Mouse (Mus musculus) hindbrain, embryonic 16.5 days (tissue): ENCODE measurements around the gene Upk3bl. TPM values are rescaled to one million over a fixed set of nuclear protein-coding genes. Genes with fewer than 3 reads are reported as not detected.

ENCODE experiments used
- ATAC-seq: fragments of 200-750 bp; cut with Nextera tagmentation; 2 replicates; pipeline ENCODE4 v1.8.0; 2017; ENCODE audit warnings: moderate TSS enrichment, moderate library complexity
- H3K27ac ChIP-seq: fragments of 300-500 bp; sonication (generic); 2 replicates; pipeline ENCODE4 v1.5.1; 2014; ENCODE audit warnings: low read depth, mild to moderate bottlenecking, control low read depth, low read length, moderate library complexity
- H3K27me3 ChIP-seq: fragments of 300-500 bp; sonication (generic); replicated peaks from 2 replicates; pipeline ENCODE4 v1.6.1; 2014; ENCODE audit warnings: low read length; ENCODE audit not compliant: control insufficient read depth, insufficient read depth
- H3K36me3 ChIP-seq: fragments of 300-500 bp; sonication (generic); 2 replicates; pipeline ENCODE4 v1.6.1; 2014; ENCODE audit warnings: mild to moderate bottlenecking, low read length, moderate library complexity, mixed read lengths; ENCODE audit not compliant: control insufficient read depth, insufficient read depth
- H3K4me1 ChIP-seq: fragments of 300-500 bp; sonication (generic); 2 replicates; pipeline ENCODE4 v1.6.1; 2014; ENCODE audit warnings: low read depth, low read length; ENCODE audit not compliant: control insufficient read depth, insufficient read depth
- H3K4me2 ChIP-seq: fragments of 300-500 bp; sonication (generic); 2 replicates; pipeline ENCODE4 v1.6.1; 2014; ENCODE audit warnings: mild to moderate bottlenecking, low read length, control low read depth, moderate library complexity
- H3K4me3 ChIP-seq: fragments of 300-500 bp; sonication (generic); 2 replicates; pipeline ENCODE4 v1.5.1; 2014; ENCODE audit warnings: mild to moderate bottlenecking, low read length, control low read depth, moderate library complexity
- H3K9ac ChIP-seq: fragments of 300-500 bp; sonication (generic); 2 replicates; pipeline ENCODE4 v1.6.1; 2014; ENCODE audit warnings: low read depth, mild to moderate bottlenecking, control low read depth, low read length, moderate library complexity
- H3K9me3 ChIP-seq: fragments of 300-500 bp; sonication (generic); 2 replicates; pipeline ENCODE4 v1.6.1; 2014; ENCODE audit warnings: mild to moderate bottlenecking, low read length, moderate library complexity; ENCODE audit not compliant: control insufficient read depth
- WGBS: fragments of 180-500 bp; shearing (Covaris S2); extraction: QIAGEN DNeasy Blood & Tissue Kit; methylation state at CpG from one replicate; pipeline ENCODE4 v1.1.7; 2014; 5-methylcytosine and 5-hydroxymethylcytosine counted together
- polyA plus RNA-seq: library from polyadenylated mRNA; unstranded; fragments of >200 nt; fragmentation: Nextera tagmentation; extraction: Ambion mirVana; gene quantifications from 2 replicates; pipeline ENCODE4 v1.2.1, GENCODE M21; 2015

Gene Upk3bl
- polyA plus RNA-seq, 1 experiment from 2014 or later, result not detected

DNA sequence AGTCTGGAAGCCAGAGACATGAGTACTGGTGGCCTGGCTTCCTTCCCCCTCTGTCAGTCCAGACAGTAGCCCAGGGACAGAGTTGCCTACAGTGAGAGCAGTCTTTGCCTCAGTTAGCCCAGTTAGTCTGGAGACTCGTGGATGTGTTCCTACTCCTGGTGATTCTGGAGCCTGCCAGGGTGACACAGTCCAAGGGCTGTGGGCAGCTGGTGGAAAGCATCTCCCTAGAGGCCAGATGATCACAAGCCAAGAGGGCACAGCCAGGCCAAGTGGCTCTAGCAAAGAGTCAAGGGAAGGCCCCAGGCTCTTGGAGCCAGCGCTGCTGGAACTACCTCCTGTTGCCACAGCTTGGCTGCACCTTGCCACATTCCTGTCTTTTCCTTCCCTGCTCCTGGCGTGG, 28.6 kb upstream of the Upk3bl start:
- peaks cover 11% of the 10 kb centered on the region; the same call in 1 of the 2 replicates for H3K36me3 ChIP-seq
- H3K4me3 ChIP-seq, result no peak overlapping the region
- no peak overlapping the region for H3K27ac ChIP-seq
- 84% methylated on average over 3 of the region's 3 CpGs for WGBS
- no peaks in the 10 kb centered on the region for H3K4me1 ChIP-seq
- ATAC-seq, result no peak
- H3K4me2 ChIP-seq, result no peak overlapping the region
- H3K9ac ChIP-seq, result no peak overlapping the region
- no peaks in the 10 kb centered on the region for H3K9me3 ChIP-seq
- no peaks in the 10 kb centered on the region for H3K27me3 ChIP-seq

DNA sequence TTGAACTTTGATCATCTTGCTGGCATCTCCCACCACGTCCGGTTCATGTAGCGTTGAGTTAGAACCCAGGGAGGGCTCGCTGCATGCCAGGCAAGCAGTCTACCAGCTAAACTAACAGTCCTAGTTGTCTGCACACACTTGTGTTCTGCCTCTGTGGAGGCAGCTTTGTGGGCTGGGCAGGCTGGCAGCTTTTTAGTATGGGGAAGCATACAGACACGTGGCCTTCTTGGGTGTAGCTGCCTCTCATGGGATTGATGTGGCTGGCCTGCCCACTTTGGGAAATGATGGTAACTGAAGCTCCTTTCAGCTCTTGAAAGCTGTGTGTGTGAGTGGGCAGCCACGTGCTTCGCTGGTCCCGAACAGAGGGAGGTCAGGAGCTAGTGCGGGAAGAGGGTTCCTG, 27.4 kb upstream of the Upk3bl start:
- Histone ChIP-seq H3K36me3 (peaks cover 14% of the 10 kb centered on the region; the same call in 1 of the 2 replicates), H3K27me3 (no peaks in the 10 kb centered on the region)
- WGBS, result 79% methylated on average over 9 of the region's 9 CpGs

DNA sequence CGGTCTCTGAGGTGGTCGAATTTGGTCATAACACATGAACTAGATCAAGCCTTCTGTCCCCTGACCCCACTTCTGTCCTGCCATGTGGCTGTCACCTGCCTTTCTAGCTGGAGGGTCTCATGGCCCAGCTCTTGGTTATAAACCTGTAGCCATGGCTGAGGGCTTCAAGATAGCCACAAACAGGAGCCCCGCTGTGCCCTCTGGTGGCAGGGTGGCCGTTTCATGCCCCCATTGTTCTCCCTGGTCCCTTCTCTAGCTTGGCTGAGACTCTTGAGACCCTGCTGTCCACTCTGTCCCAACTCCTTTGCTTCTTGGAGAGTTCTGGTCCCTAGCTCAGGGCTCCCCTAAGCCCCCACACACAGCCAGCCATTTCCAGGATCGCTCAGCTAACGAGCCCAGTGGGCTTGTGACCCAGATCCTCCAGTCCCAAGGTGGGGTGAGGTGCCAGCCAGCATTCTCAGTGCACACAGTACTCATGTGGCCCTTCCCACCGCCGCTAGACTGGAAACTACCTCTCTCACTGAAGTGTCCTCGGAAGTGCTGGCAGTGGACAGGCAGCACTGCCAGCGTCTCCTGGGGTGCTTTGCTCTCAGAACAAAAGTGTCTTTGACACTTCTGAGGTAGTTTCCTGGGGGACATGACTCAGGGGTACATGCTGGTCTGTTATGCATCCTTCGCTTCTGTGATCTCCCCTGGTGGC, 26.5 kb upstream of the Upk3bl start:
- ATAC-seq, result no peak
- H3K9me3 ChIP-seq, result no peaks in the 10 kb centered on the region
- H3K27ac ChIP-seq, result no peak overlapping the region
- no peaks in the 10 kb centered on the region for H3K27me3 ChIP-seq
- no peak overlapping the region for H3K4me3 ChIP-seq
- no peak overlapping the region for H3K9ac ChIP-seq
- WGBS, result 79% methylated on average over 11 of the region's 11 CpGs
- no peaks in the 10 kb centered on the region for H3K4me1 ChIP-seq
- H3K4me2 ChIP-seq, result no peak overlapping the region
- peaks cover 19% of the 10 kb centered on the region for H3K36me3 ChIP-seq

More for the DNA sequence above, 27.4 kb upstream of the Upk3bl start:
- Histone ChIP-seq H3K4me2 (no peak overlapping the region), H3K4me1 (no peaks in the 10 kb centered on the region), H3K9ac (no peak overlapping the region), H3K27ac (no peak overlapping the region), H3K4me3 (no peak overlapping the region), H3K9me3 (no peaks in the 10 kb centered on the region)
- no peak for ATAC-seq

DNA sequence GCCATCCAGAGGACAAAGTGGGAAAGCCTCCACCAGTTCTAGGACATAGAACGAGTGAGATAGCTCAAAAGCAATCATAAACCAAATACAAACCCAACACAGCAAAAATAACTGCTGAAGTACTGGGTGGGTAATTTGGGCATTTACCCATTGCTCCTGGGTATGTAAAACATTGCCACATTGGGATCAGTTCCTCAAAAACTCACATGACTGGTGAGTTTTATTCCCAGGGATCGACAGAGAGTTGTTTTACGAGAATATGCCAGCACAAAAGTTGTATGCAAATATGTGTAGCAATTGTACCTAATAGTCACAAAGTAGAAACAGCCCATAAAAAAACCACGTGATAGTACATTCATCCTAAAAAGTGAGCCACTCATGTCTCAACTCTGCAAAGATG, 19.4 kb upstream of the Upk3bl start:
- H3K4me3 ChIP-seq, result no peak overlapping the region
- H3K4me1 ChIP-seq, result no peaks in the 10 kb centered on the region
- no peak overlapping the region for H3K9ac ChIP-seq
- no peaks in the 10 kb centered on the region for H3K27me3 ChIP-seq
- H3K27ac ChIP-seq, result no peak overlapping the region
- no peaks in the 10 kb centered on the region for H3K9me3 ChIP-seq
- ATAC-seq, result no peak
- peaks cover 11% of the 10 kb centered on the region for H3K36me3 ChIP-seq
- H3K4me2 ChIP-seq, result no peak overlapping the region
- 86% methylated on average over 4 of the region's 4 CpGs for WGBS

DNA sequence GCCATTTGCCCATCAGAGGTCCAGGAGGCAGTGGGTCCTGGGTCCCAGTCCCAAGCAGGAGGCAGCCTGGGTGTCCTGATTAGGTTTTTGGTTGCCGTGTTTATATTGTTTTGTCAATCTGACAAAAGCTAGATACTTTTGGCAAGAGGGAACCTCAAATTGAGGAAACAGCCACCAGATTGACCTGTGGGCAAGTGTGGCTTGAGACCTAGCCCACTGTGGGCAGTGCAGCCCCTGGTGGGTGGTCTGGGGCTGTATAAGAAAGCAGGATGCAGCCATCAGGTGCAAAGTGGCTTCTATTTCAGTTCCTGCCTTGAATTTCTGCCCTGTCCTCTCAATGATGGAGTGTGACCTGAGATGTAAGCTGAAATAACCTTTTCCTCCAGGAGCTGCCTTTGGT, 19.0 kb upstream of the Upk3bl start:
- no peaks in the 10 kb centered on the region for H3K9me3 ChIP-seq
- H3K4me2 ChIP-seq, result no peak overlapping the region
- ATAC-seq, result no peak
- no peaks in the 10 kb centered on the region for H3K4me1 ChIP-seq
- H3K27me3 ChIP-seq, result no peaks in the 10 kb centered on the region
- 82% methylated on average over 1 of the region's 1 CpGs for WGBS
- no peak overlapping the region for H3K27ac ChIP-seq
- no peak overlapping the region for H3K4me3 ChIP-seq
- no peak overlapping the region for H3K9ac ChIP-seq
- peaks cover 9% of the 10 kb centered on the region for H3K36me3 ChIP-seq

DNA sequence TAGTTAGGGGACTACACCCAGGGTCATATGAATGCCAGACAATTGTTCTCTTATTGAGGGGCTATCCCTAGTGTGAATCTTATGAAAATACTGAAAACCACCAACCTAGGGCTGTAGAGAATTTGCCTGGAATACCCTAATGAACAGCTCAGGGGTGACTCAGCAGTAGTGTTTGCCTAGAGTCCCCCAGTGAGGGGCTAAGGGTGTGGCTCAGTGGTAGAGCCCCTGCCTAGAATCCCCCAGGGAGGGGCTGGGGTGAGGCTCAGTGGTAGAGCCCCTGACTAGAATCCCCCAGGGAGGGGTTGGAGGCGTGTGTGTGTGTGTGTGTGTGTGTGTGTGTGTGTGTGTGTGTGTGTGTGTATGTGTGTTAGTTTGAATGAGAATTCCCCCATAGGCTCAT, 17.6 kb upstream of the Upk3bl start:
- Histone ChIP-seq H3K4me3 (no peak overlapping the region), H3K27me3 (no peaks in the 10 kb centered on the region), H3K9me3 (no peaks in the 10 kb centered on the region), H3K9ac (no peak overlapping the region), H3K27ac (no peak overlapping the region), H3K4me2 (no peak overlapping the region), H3K4me1 (no peaks in the 10 kb centered on the region), H3K36me3 (peaks cover 6% of the 10 kb centered on the region)
- ATAC-seq, result no peak
- 60% methylated on average over 1 of the region's 1 CpGs for WGBS

DNA sequence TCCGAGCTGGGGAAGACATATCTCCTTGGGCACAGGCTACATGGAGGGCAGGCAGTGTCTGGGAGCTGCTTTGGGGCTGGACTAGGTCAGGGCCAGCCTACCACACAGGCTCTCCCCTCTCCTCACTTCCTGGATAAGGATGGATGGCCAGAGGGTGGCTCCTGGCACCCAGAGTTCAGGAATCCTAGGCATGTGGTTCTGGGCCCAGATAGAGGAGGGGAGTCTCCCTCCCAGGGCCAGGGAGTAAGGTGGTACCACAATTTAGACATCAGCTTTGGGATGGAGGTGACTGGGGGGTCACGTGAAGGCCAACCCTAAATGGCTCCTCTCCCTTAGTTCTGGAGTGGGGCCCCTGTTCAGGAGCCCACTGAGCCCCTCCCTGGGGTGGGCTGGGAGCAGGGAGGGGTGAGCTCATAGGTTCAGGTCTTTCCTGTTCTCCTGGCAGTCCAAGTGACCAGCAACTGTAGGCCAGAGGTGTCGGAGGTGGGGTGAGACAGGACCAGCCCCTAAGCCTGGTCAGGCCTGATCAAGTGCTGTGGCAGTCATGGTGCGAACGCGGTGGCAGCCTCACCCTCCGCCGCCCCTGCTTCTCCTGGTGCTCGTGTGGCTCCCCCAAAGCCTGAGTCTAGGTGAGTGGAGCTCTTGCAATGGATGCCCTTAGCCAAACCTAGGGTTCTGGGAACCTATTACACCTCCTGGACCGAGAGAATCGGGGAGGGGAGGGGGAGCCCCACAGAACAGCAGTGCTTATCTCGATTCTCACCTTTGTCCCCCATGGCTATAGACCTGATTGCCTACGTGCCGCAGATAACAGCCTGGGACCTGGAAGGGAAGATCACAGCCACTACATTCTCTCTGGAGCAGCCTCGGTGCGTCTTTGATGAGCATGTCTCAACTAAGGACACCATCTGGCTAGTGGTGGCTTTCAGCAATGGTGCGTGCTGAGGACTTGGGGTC, 15.8 kb upstream of the Upk3bl start, which contains the start of gene Upk3b:
Gene Upk3b, plus strand, starts transcription at position 239 of the 957 bp plus-strand sequence.
- 82% methylated on average over 17 of the region's 17 CpGs for WGBS
- H3K4me2 ChIP-seq, result no peak within 1 kb of the TSS
- no peak within 1 kb of the TSS for H3K27ac ChIP-seq
- H3K4me3 ChIP-seq, result no peak within 1 kb of the TSS
- no peaks in the 10 kb centered on the region for H3K4me1 ChIP-seq
- ATAC-seq, result no peak
- H3K36me3 ChIP-seq, result no peaks in the 10 kb centered on the region
- H3K9me3 ChIP-seq, result no peaks in the 10 kb centered on the region
- H3K27me3 ChIP-seq, result no peaks in the 10 kb centered on the region; the same call in 1 of the 2 replicates
- H3K9ac ChIP-seq, result no peak within 1 kb of the TSS

DNA sequence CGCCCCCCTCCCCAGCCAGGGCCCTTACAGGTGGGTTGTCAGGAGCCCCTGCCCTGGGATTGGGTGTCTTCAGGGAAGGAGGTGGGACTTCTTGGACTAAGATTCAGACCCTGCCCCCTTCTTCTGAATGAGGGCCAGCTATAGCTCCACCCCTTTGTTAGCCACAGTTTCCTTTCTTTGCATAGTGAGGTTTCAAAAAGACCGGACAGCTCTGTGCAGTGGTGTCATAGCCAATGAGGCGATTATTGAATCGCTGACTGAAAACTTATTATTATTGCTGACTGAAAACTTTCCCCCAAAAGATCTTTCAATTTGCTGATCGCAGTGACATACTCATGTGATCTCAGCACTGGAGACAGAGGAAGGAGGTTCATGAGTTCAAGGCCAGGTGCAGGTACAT, 14.1 kb upstream of the Upk3bl start:
- no peaks in the 10 kb centered on the region for H3K36me3 ChIP-seq
- no peaks in the 10 kb centered on the region for H3K4me1 ChIP-seq
- no peak overlapping the region for H3K9ac ChIP-seq
- no peak overlapping the region for H3K4me2 ChIP-seq
- no peaks in the 10 kb centered on the region; the same call in 1 of the 2 replicates for H3K27me3 ChIP-seq
- H3K9me3 ChIP-seq, result no peaks in the 10 kb centered on the region
- H3K4me3 ChIP-seq, result no peak overlapping the region
- 38% methylated on average over 5 of the region's 5 CpGs for WGBS
- ATAC-seq, result no peak
- H3K27ac ChIP-seq, result no peak overlapping the region

DNA sequence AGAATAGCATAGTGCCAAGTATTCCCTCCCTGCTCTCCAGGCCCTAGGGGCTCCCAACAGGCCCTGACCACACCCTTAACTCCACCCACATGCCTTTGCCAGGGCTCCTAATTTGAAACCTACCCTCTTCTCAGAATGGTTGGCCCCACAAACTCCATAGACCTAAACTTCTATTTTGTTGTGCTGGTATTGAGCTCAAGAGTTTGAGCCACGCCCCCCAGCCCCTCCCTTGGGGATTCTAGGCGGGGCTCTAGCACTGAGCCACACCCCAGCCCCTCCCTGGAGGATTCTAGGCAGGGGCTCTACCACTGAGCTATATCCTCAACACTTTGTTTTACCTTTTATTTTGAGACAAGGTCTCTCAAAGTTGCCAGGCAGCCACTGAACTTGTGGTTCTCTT, 13.0 kb upstream of the Upk3bl start:
- Histone ChIP-seq H3K4me3 (no peak overlapping the region), H3K4me1 (no peaks in the 10 kb centered on the region), H3K4me2 (no peak overlapping the region), H3K27ac (no peak overlapping the region), H3K9me3 (no peaks in the 10 kb centered on the region), H3K9ac (no peak overlapping the region), H3K36me3 (no peaks in the 10 kb centered on the region), H3K27me3 (no peaks in the 10 kb centered on the region; the same call in 1 of the 2 replicates)
- no peak for ATAC-seq
- WGBS, result 38% methylated on average over 2 of the region's 2 CpGs
